Mouse (Mus musculus): Measurements from ENCODE around the gene Wdr75. TPM values are rescaled to one million over a fixed set of nuclear protein-coding genes. Genes with fewer than 3 reads are reported as not detected.

Gene Wdr75
- 37.4 and 42.9 TPM in 2 replicates for polyA plus RNA-seq (2016; fragmentation: Nextera tagmentation; extraction: Ambion mirVana)

DNA sequence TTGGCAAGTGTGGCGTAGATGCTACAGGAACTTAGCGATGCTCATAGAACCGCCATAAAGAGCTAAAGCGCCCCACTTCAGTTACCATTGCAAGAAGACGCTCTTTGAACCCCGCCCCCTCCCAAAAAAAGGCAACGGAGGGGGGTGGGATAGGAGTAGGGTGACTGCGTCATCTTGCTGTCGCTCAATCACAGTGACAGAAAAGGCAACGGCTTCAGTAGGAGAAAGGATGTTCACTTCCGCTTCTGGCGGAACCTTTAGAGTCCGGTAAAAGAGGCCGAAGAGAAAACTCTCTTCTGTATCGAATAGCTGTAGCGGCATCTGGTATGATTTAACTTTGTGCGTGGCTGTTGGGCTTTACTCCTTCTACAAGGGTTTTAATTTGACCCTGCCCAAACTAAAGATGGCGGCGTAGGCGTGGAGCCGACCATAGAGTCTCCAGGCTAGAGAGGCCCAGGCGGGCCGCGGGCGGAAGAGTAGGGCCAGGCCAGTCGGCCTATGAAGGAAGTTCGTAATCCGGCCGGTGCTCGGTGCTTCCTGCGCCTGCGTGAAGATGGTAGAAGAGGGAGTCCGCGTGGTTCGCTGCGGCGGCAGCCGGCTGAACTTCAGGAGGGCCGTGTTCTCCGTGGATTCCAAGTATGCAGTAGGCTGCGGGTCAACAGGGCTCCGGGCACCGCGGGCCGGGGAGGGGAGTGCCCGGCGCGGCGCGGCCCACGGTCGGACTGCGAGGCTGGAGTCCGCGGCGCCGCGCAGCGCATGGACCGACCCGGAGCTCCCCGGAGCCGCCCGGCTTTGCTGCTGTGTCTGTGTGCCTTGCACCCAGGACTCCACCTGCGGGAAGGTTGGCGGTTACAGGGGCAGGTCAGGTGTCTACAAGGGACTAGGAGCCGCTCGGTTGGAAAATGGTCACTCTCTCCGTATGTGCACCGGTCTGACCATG lies at the start of gene Wdr75:
Gene Wdr75 (plus strand): TSS at position 198 of the 940 bp plus-strand sequence.
- H3K9ac ChIP-seq, result peak within 1 kb of the TSS; percentile 83
- peak; percentile 100 for ATAC-seq (ENCODE audit: insufficient number of reproducible peaks, low FRiP score)
- peaks cover 7% of the 10 kb centered on the region for H3K36me3 ChIP-seq
- peak within 1 kb of the TSS; percentile 87 for H3K27ac ChIP-seq (ENCODE audit: poor library complexity, severe bottlenecking)
- no peaks in the 10 kb centered on the region for H3K27me3 ChIP-seq (replicated peaks)
- H3K4me2 ChIP-seq, result peak within 1 kb of the TSS; percentile 78
- peaks cover 12% of the 10 kb centered on the region for H3K4me1 ChIP-seq (replicated peaks)
- WGBS, result under 1% methylated on average over 70 of the region's 70 CpGs
- H3K4me3 ChIP-seq, result peak within 1 kb of the TSS; percentile 79
- H3K9me3 ChIP-seq (replicated peaks), result no peaks in the 10 kb centered on the region

DNA sequence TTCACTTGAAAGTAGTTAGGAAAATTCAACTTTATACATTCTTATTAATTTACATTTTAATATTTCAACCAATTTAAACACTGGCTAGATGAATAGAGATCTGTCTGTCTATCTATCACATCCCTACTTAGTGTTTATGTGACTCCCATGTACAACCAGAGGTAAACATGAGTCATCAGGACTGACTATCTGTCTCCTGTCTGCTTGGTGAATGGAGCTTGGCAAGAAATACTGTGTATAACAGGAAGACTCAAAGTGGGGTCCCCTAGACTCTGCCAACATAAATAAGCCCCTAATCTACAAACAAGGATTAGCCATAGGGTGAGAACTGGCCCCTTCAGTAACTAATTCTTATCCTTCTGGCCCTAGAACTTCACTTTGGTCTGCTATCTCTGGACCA lies 39.1 kb upstream of the Wdr75 start:
- ATAC-seq (ENCODE audit: insufficient number of reproducible peaks, low FRiP score), result peak; percentile 76; the same call in 1 of the 2 replicates
- Histone ChIP-seq H3K9ac (no peak overlapping the region), H3K27ac (ENCODE audit: poor library complexity, severe bottlenecking) (peak overlapping the region; percentile 54; the same call in 1 of the 2 replicates), H3K36me3 (no peaks in the 10 kb centered on the region), H3K27me3 (replicated peaks) (no peaks in the 10 kb centered on the region), H3K9me3 (replicated peaks) (peaks cover 7% of the 10 kb centered on the region; the same call in 1 of the 2 replicates), H3K4me3 (no peak overlapping the region), H3K4me2 (no peak overlapping the region), H3K4me1 (replicated peaks) (peaks cover 3% of the 10 kb centered on the region; the same call in 1 of the 2 replicates)

DNA sequence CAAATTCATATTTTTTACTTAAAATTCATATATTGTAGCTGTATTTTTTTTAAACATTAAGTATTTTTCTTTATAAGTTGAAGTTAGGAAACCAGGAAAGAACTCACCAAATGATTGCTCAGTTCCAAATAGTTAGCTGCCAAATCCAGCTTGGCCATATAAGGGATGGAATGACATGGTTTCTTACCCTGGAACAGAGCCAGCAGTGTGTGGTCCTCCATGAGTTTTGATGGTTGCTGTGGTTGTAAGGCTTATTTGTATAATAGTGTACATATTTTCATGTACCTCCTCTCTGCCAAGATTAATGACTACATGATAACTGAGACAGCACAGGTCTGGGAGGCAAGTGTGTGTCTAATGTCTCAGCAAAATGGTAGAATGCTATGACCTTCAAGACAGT lies 38.3 kb upstream of the Wdr75 start:
- Histone ChIP-seq H3K4me2 (no peak overlapping the region), H3K4me3 (no peak overlapping the region), H3K27me3 (replicated peaks) (no peaks in the 10 kb centered on the region), H3K27ac (ENCODE audit: poor library complexity, severe bottlenecking) (peak overlapping the region; percentile 38; the same call in 1 of the 2 replicates), H3K9ac (no peak overlapping the region), H3K9me3 (replicated peaks) (peaks cover 5% of the 10 kb centered on the region; the same call in 1 of the 2 replicates), H3K36me3 (no peaks in the 10 kb centered on the region), H3K4me1 (replicated peaks) (peaks cover 10% of the 10 kb centered on the region)
- ATAC-seq (ENCODE audit: insufficient number of reproducible peaks, low FRiP score), result no peak

GRCm38 (mm10) chr1:45758011-45758410 lies 37.0 kb upstream of the Wdr75 start:
- Histone ChIP-seq H3K4me3 (no peak overlapping the region), H3K9ac (no peak overlapping the region), H3K4me2 (no peak overlapping the region), H3K36me3 (no peaks in the 10 kb centered on the region), H3K9me3 (replicated peaks) (no peaks in the 10 kb centered on the region), H3K27me3 (replicated peaks) (no peaks in the 10 kb centered on the region), H3K27ac (ENCODE audit: poor library complexity, severe bottlenecking) (no peak overlapping the region), H3K4me1 (replicated peaks) (peaks cover 10% of the 10 kb centered on the region)
- ATAC-seq (ENCODE audit: insufficient number of reproducible peaks, low FRiP score), result no peak
- 80% methylated on average over 1 of the region's 1 CpGs for WGBS

DNA sequence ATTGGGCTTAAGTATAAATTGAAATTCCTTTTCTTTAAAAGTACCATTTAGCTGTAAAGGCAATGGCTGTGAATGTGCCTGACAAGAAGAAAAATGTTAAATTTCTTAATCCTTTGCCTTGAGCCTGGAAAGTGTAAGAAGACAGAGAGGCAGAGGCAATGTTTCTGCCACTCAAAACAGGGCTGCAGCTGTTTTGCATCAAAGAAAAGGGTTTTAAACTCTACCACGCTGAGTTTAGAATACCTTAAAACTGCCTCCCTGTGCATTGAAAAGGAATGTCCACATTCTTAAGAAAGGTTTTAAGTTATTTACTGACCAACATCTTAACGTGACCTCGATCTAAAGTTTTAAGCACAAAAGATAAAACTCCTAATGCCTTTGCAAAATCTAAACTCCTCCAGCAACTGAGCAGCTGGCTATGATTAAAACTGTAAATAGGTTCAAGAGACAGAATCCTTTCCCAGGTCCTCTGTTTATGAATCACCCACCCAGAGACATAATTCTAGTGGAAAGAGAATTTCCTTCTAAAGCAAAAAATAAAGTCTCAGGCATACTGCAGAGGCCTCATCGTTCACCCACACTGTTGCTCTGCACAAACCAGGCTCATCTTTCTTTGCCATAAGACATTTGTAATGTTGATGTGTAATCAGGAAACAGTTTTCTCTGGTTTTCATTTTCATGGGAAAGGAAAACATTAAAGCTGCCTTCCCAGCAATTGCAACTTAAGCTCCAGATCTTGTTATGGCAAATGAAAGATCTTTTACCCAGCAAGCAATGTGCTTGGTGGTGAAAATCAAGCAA lies 34.1 kb upstream of the Wdr75 start:
- no peak for ATAC-seq (ENCODE audit: insufficient number of reproducible peaks, low FRiP score)
- Histone ChIP-seq H3K9ac (no peak overlapping the region), H3K27ac (ENCODE audit: poor library complexity, severe bottlenecking) (peak overlapping the region; percentile 43), H3K27me3 (replicated peaks) (no peaks in the 10 kb centered on the region), H3K36me3 (no peaks in the 10 kb centered on the region), H3K4me2 (no peak overlapping the region), H3K4me1 (replicated peaks) (peaks cover 10% of the 10 kb centered on the region), H3K9me3 (replicated peaks) (no peaks in the 10 kb centered on the region), H3K4me3 (no peak overlapping the region)
- 39% methylated on average over 4 of the region's 4 CpGs for WGBS

DNA sequence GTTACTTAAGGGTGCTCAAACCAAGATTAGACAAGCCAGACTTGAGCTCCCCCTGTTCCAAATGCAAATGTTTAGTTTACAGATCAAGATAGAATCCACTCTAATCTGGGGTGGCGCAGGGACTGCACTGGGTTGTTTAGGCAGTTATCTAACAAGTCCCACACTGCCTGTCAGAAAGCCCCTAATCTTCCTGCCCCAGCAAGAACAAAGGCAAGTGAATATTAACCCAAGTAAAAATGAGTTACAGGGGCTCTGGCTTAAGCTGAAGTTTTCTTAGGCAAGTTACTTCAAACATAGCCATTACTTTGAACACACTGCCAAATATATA lies 33.5 kb upstream of the Wdr75 start:
- peak; percentile 57; the same call in 1 of the 2 replicates for ATAC-seq (ENCODE audit: insufficient number of reproducible peaks, low FRiP score)
- WGBS, result 12% methylated on average over 1 of the region's 1 CpGs
- H3K36me3 ChIP-seq, result no peaks in the 10 kb centered on the region

GRCm38 (mm10) chr1:45765678-45766077 lies 29.3 kb upstream of the Wdr75 start:
- ATAC-seq (ENCODE audit: insufficient number of reproducible peaks, low FRiP score), result no peak
- Histone ChIP-seq H3K27me3 (replicated peaks) (no peaks in the 10 kb centered on the region), H3K4me1 (replicated peaks) (peaks cover 7% of the 10 kb centered on the region), H3K36me3 (no peaks in the 10 kb centered on the region), H3K9ac (no peak overlapping the region), H3K9me3 (replicated peaks) (no peaks in the 10 kb centered on the region), H3K27ac (ENCODE audit: poor library complexity, severe bottlenecking) (0 out of 2 replicates have a peak overlapping the region, but pooled peaks have one; percentile 11), H3K4me3 (no peak overlapping the region), H3K4me2 (no peak overlapping the region)
- 59% methylated on average over 4 of the region's 4 CpGs for WGBS

More for the DNA sequence above, 33.5 kb upstream of the Wdr75 start:
- peaks cover 7% of the 10 kb centered on the region for H3K4me1 ChIP-seq (replicated peaks)
- no peak overlapping the region for H3K4me3 ChIP-seq
- no peak overlapping the region for H3K4me2 ChIP-seq
- no peaks in the 10 kb centered on the region for H3K27me3 ChIP-seq (replicated peaks)
- no peak overlapping the region for H3K9ac ChIP-seq
- no peaks in the 10 kb centered on the region for H3K9me3 ChIP-seq (replicated peaks)
- H3K27ac ChIP-seq (ENCODE audit: poor library complexity, severe bottlenecking), result peak overlapping the region; percentile 43

DNA sequence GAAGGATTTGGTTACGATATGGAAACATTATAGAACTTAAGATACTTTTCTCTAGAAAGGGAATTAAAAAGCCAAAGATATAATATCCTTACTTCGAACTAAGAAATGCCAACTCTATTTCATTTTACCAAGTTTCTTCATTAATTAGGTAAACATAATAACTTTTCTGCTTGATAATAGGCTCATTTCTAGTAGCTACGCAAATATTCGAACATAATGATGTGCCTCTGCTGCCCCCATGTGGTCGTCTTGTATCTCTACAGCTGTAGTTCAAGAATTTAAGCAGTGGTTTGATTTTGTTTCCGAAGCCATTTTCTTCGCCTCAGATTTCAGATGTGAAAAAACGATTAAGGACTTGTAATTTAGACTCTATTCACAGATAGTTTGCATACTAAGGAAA lies 28.8 kb upstream of the Wdr75 start:
- Histone ChIP-seq H3K27ac (ENCODE audit: poor library complexity, severe bottlenecking) (no peak overlapping the region), H3K9ac (no peak overlapping the region), H3K4me3 (no peak overlapping the region), H3K27me3 (replicated peaks) (no peaks in the 10 kb centered on the region), H3K4me1 (replicated peaks) (peaks cover 6% of the 10 kb centered on the region), H3K9me3 (replicated peaks) (no peaks in the 10 kb centered on the region), H3K36me3 (no peaks in the 10 kb centered on the region), H3K4me2 (no peak overlapping the region)
- no peak for ATAC-seq (ENCODE audit: insufficient number of reproducible peaks, low FRiP score)
- WGBS, result 27% methylated on average over 8 of the region's 8 CpGs

DNA sequence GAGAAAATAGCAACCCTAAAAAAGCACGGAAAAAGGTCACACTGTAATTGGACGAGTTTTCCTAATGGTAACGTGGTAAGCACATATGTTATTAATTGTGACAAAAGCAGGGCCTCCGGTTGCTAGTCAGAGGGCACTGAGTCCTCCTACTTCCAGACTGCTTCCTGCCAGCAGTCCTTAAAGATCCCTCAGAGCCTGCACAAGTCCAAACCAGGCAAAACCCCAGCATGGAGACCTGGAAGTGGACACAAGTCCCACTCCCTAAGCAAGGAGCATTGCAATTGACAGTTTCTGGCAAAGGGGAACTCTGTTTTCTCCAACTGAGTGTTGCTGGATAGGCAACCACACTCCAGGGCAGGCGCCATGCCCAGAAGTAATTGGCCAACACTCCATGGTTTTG lies 27.4 kb upstream of the Wdr75 start:
- no peak for ATAC-seq (ENCODE audit: insufficient number of reproducible peaks, low FRiP score)

DNA sequence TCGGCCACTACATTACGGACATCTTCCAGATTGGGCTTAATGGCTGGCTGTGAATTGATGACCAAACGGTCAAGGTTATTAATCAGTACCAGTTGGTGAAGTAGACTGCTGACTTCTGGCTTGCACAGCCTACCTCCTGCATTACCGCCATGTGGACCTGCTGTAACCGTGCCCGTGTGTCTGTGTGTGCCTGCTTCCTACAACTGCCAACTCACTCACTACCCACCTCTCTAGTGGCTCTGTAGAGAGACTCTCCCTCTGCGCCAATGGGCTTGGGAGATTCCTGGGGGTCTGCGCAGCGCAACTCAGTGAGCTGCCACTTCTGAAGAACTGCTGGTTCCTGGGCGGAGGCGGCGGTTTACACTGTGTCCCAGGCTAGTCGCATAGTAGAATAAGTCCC lies 25.6 kb upstream of the Wdr75 start:
- Histone ChIP-seq H3K4me2 (no peak overlapping the region), H3K4me3 (no peak overlapping the region), H3K4me1 (replicated peaks) (no peaks in the 10 kb centered on the region), H3K36me3 (no peaks in the 10 kb centered on the region), H3K9me3 (replicated peaks) (no peaks in the 10 kb centered on the region), H3K27me3 (replicated peaks) (no peaks in the 10 kb centered on the region), H3K9ac (no peak overlapping the region), H3K27ac (ENCODE audit: poor library complexity, severe bottlenecking) (no peak overlapping the region)
- WGBS, result 90% methylated on average over 13 of the region's 13 CpGs
- ATAC-seq (ENCODE audit: insufficient number of reproducible peaks, low FRiP score), result no peak

More for the DNA sequence above, 27.4 kb upstream of the Wdr75 start:
- no peaks in the 10 kb centered on the region for H3K36me3 ChIP-seq
- H3K9me3 ChIP-seq (replicated peaks), result no peaks in the 10 kb centered on the region
- no peaks in the 10 kb centered on the region for H3K4me1 ChIP-seq (replicated peaks)
- no peak overlapping the region for H3K9ac ChIP-seq
- H3K27ac ChIP-seq (ENCODE audit: poor library complexity, severe bottlenecking), result no peak overlapping the region
- H3K27me3 ChIP-seq (replicated peaks), result no peaks in the 10 kb centered on the region
- no peak overlapping the region for H3K4me2 ChIP-seq
- 63% methylated on average over 5 of the region's 5 CpGs for WGBS
- H3K4me3 ChIP-seq, result no peak overlapping the region

DNA sequence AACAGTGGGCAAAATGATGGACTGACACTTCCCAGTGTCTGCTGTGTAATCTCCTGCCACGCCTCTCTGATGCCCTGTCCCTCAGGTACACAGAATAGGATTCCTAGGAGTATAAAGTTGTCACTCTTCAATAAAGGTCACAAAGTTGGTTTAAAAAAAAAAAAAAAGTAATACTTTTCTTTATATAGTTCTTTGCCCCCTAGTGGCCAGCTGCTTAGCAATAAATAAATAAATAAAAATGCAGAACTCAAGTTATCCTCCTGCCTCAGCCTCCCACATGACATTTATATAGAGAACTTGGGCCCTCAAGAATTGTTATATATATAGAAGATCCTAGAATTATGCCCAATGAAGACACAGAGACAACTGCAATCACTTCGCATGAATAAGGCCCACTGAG lies 24.9 kb upstream of the Wdr75 start:
- 85% methylated on average over 2 of the region's 2 CpGs for WGBS
- Histone ChIP-seq H3K4me3 (no peak overlapping the region), H3K4me2 (no peak overlapping the region), H3K27ac (ENCODE audit: poor library complexity, severe bottlenecking) (no peak overlapping the region), H3K4me1 (replicated peaks) (no peaks in the 10 kb centered on the region), H3K9me3 (replicated peaks) (no peaks in the 10 kb centered on the region), H3K27me3 (replicated peaks) (no peaks in the 10 kb centered on the region), H3K9ac (no peak overlapping the region), H3K36me3 (no peaks in the 10 kb centered on the region)
- ATAC-seq (ENCODE audit: insufficient number of reproducible peaks, low FRiP score), result no peak
